Mouse (Mus musculus) midbrain, embryonic 14.5 days (tissue): Measurements from ENCODE around the gene Top1. TPM values are rescaled to one million over a fixed set of nuclear protein-coding genes. Genes with fewer than 3 reads are reported as not detected.

ENCODE experiments used
- ATAC-seq: fragments of 200-750 bp; cut with Nextera tagmentation; 2 replicates; pipeline ENCODE4 v1.8.0; 2017; ENCODE audit warnings: moderate number of reproducible peaks, moderate library complexity; ENCODE audit not compliant: low FRiP score, low TSS enrichment
- DNase-seq: peaks from one replicate; pipeline ENCODE4 v3.0.0-alpha.2; 2015
- H3K27ac ChIP-seq: fragments of 300-500 bp; sonication (generic); replicated peaks from 2 replicates; pipeline ENCODE4 v1.5.1; 2014; ENCODE audit warnings: mild to moderate bottlenecking, low read depth, low read length, moderate library complexity
- H3K27me3 ChIP-seq: fragments of 300-500 bp; sonication (generic); 2 replicates; pipeline ENCODE4 v1.6.1; 2014; ENCODE audit warnings: low read length, control low read depth, mixed read lengths; ENCODE audit not compliant: control insufficient read depth, insufficient read depth
- H3K36me3 ChIP-seq: fragments of 300-500 bp; sonication (generic); 2 replicates; pipeline ENCODE4 v1.6.1; 2014; ENCODE audit warnings: low read length, control low read depth; ENCODE audit not compliant: control insufficient read depth, insufficient read depth
- H3K4me1 ChIP-seq: fragments of 300-500 bp; sonication (generic); 2 replicates; pipeline ENCODE4 v1.6.1; 2014; ENCODE audit warnings: mild to moderate bottlenecking, antibody characterized with exemption, low read length, control low read depth; ENCODE audit not compliant: control insufficient read depth, insufficient read depth
- H3K4me2 ChIP-seq: fragments of 300-500 bp; sonication (generic); 2 replicates; pipeline ENCODE4 v1.6.1; 2014; ENCODE audit warnings: mild to moderate bottlenecking, low read length, moderate library complexity
- H3K4me3 ChIP-seq: fragments of 300-500 bp; sonication (generic); replicated peaks from 2 replicates; pipeline ENCODE4 v1.5.1; 2014; ENCODE audit warnings: low read depth, low read length
- H3K9ac ChIP-seq: fragments of 300-500 bp; sonication (generic); replicated peaks from 2 replicates; pipeline ENCODE4 v1.6.1; 2014; ENCODE audit warnings: mild to moderate bottlenecking, low read length, moderate library complexity
- H3K9me3 ChIP-seq: fragments of 300-500 bp; sonication (generic); 2 replicates; pipeline ENCODE4 v1.6.1; 2016; ENCODE audit warnings: low read length, control low read depth, mixed read lengths; ENCODE audit not compliant: control insufficient read depth
- WGBS: fragments of 180-500 bp; shearing (Covaris S2); extraction: QIAGEN DNeasy Blood & Tissue Kit; methylation state at CpG from one replicate; pipeline ENCODE4 v1.1.7; 2014; 5-methylcytosine and 5-hydroxymethylcytosine counted together
- polyA plus RNA-seq: library from polyadenylated mRNA; unstranded; fragments of >200 nt; fragmentation: Nextera tagmentation; extraction: Ambion mirVana; gene quantifications from 2 replicates; pipeline ENCODE4 v1.2.1, GENCODE M21; 2014

Gene Top1
- polyA plus RNA-seq, 1 experiment from 2014 or later, result 83.2 TPM

GRCm38 (mm10) chr2:160619300-160619699, 26.4 kb upstream of the Top1 start:
- no peaks in the 10 kb centered on the region for H3K9me3 ChIP-seq
- H3K9ac ChIP-seq, result no peak overlapping the region
- DNase-seq (no peak), ATAC-seq (no peak)
- H3K4me1 ChIP-seq, result 0 out of 2 replicates have a peak, but pooled peaks cover 2% of the 10 kb centered on the region
- no peak overlapping the region for H3K4me2 ChIP-seq
- no peak overlapping the region for H3K4me3 ChIP-seq
- H3K36me3 ChIP-seq, result no peaks in the 10 kb centered on the region
- 84% methylated on average over 5 of the region's 5 CpGs for WGBS
- H3K27ac ChIP-seq, result no peak overlapping the region
- no peaks in the 10 kb centered on the region for H3K27me3 ChIP-seq

DNA sequence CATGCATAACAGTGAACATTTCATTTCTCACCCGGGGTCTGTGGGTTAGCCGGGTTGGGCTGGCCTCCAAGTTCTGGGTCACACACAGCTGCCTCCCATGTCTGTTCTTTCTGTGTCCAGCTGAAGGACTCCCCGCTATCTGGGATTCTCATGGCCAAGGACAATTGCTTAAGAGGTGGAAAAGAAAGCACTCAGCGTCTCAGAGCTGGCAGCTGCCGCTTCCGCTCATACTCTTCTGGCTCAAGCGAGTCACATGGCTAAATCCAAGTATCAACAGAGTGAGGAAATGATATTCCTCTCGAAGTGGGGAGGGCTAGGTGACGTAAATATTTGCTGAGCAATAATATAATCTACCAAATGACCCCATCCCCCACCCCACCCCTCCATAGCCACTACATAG, 25.9 kb upstream of the Top1 start:
- H3K4me1 ChIP-seq, result 0 out of 2 replicates have a peak, but pooled peaks cover 2% of the 10 kb centered on the region
- H3K36me3 ChIP-seq, result no peaks in the 10 kb centered on the region
- DNase-seq, result peak; percentile 43
- no peak overlapping the region for H3K9ac ChIP-seq
- no peak overlapping the region for H3K4me3 ChIP-seq
- no peaks in the 10 kb centered on the region for H3K9me3 ChIP-seq
- 63% methylated on average over 9 of the region's 9 CpGs for WGBS
- H3K27ac ChIP-seq, result no peak overlapping the region
- ATAC-seq, result no peak
- no peaks in the 10 kb centered on the region for H3K27me3 ChIP-seq
- H3K4me2 ChIP-seq, result no peak overlapping the region

DNA sequence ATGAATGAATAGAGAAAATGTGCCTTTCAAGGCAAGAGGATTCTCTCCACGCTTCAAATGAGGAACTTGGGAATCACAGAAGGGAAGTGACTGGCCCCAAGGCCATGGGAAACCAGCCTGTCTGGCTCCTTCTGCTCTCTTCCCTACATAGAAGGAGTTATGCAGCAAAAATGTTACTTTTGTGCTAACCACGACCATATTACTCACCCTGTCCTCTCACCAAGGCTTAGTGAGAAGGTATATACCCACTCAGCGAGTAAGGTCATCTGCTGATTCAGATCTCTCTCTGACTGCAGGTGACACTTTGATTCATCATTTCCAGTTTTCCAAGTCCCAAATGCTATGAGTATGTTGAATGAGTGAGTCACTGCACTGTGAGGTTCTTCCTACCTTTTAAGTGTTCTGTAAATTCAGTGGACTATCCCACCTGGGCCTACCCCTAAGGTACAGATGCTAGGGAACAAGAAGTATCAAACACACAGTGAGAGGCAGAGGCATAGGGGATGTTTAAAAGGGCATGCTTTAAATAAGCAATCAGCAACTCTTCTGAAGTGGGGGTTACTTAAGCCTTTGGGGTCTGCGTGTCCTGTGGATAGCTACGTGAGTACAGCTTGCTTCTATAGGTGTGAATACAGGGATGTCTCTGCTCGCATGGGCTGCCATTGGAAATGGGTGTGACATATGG, 25.3 kb upstream of the Top1 start:
- H3K36me3 ChIP-seq, result no peaks in the 10 kb centered on the region
- DNase-seq (no peak), ATAC-seq (no peak)
- H3K27ac ChIP-seq, result no peak overlapping the region
- H3K4me3 ChIP-seq, result no peak overlapping the region
- H3K4me2 ChIP-seq, result no peak overlapping the region
- no peaks in the 10 kb centered on the region for H3K9me3 ChIP-seq
- no peaks in the 10 kb centered on the region for H3K27me3 ChIP-seq
- no peak overlapping the region for H3K9ac ChIP-seq
- H3K4me1 ChIP-seq, result 0 out of 2 replicates have a peak, but pooled peaks cover 2% of the 10 kb centered on the region
- 84% methylated on average over 6 of the region's 6 CpGs for WGBS

DNA sequence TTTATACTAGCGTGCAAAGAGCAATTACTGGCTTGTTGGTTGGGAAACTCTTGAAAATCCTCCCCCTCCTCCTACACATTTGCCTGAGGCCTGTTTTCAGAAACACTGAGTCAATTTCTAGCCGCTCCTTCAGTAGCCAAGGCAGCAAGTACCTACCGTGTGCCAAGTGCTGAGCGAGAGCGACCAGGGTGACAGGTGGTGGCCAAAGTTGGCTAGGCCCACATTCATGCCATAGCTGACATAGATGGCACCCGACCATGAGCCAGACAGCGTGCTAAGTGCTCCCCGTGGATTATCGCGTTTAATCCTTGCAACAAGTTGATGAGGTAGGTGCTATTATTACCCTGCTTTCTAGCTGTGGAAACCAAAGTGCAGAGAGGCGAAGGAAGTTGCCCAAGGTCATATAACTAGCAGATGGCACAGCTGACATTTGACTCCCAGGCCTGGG, 24.7 kb upstream of the Top1 start:
- no peak for DNase-seq
- H3K9ac ChIP-seq, result no peak overlapping the region
- no peak overlapping the region for H3K27ac ChIP-seq
- ATAC-seq, result no peak
- 0 out of 2 replicates have a peak, but pooled peaks cover 2% of the 10 kb centered on the region for H3K4me1 ChIP-seq
- no peaks in the 10 kb centered on the region for H3K27me3 ChIP-seq
- H3K4me2 ChIP-seq, result no peak overlapping the region
- no peaks in the 10 kb centered on the region for H3K9me3 ChIP-seq
- no peaks in the 10 kb centered on the region for H3K36me3 ChIP-seq
- 91% methylated on average over 11 of the region's 11 CpGs for WGBS
- H3K4me3 ChIP-seq, result no peak overlapping the region

DNA sequence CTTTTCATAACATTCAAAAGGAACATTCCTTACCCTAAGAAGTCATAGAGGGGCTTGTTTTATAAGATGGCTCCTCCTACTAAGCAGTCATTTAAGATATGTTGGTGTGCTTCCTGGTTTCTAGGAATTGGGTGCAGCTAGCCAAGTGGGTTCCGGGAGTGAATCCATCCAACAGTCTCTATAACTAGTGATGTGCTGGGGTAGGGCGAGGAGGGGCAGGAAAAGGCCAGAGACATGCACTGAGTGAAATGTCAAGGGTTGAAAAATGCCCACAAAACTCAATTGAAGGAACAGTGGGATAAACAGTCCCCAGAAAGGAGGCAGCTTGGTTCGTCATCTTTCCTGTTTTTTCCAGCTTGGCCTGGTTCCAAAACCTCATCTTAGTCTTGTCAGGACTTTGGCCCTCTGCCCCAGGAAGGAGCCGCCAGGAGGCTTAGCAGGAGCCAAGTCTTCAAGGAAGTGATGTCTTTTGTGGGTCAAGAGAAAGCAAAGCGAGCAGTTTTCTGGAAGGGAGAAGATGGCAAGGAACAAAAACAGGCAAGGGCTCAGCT, 24.0 kb upstream of the Top1 start:
- ATAC-seq (no peak), DNase-seq (peak; percentile 63)
- WGBS, result 59% methylated on average over 5 of the region's 5 CpGs
- 0 out of 2 replicates have a peak overlapping the region, but pooled peaks have one; percentile 8 for H3K27ac ChIP-seq
- no peak overlapping the region for H3K9ac ChIP-seq
- no peaks in the 10 kb centered on the region for H3K27me3 ChIP-seq
- H3K4me1 ChIP-seq, result 0 out of 2 replicates have a peak, but pooled peaks cover 2% of the 10 kb centered on the region
- no peak overlapping the region for H3K4me2 ChIP-seq
- no peaks in the 10 kb centered on the region for H3K9me3 ChIP-seq
- H3K4me3 ChIP-seq, result no peak overlapping the region
- no peaks in the 10 kb centered on the region for H3K36me3 ChIP-seq

DNA sequence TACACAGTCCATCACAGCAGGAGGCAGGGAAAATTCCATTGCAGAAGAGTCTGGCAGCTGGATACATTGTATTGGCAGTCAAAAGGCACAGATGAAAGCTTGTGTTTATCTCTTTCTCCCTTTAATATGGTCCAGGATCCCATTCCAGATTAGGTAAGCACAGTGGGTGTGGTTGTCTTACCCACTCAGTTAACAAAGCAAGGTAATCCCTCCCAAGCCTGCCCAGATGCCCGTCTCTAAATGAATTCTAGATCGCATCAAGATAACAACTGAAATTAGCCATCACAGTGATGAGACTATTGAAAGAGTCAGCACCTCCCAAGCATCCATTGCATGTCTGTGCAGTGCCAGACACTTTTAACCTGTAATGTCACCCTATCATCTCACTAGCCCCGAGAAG, 23.0 kb upstream of the Top1 start:
- 0 out of 2 replicates have a peak, but pooled peaks cover 2% of the 10 kb centered on the region for H3K4me1 ChIP-seq
- WGBS, result 66% methylated on average over 3 of the region's 3 CpGs
- H3K4me2 ChIP-seq, result no peak overlapping the region
- no peaks in the 10 kb centered on the region for H3K9me3 ChIP-seq
- no peak overlapping the region for H3K9ac ChIP-seq
- no peak overlapping the region for H3K27ac ChIP-seq
- ATAC-seq (no peak), DNase-seq (no peak)
- H3K36me3 ChIP-seq, result no peaks in the 10 kb centered on the region
- H3K4me3 ChIP-seq, result no peak overlapping the region
- no peaks in the 10 kb centered on the region for H3K27me3 ChIP-seq

- no peaks in the 10 kb centered on the region for H3K36me3 ChIP-seq
- DNase-seq (no peak), ATAC-seq (no peak)
- H3K27me3 ChIP-seq, result no peaks in the 10 kb centered on the region
- H3K27ac ChIP-seq, result no peak overlapping the region
- WGBS, result 71% methylated on average over 3 of the region's 3 CpGs
- H3K9ac ChIP-seq, result no peak overlapping the region
- no peaks in the 10 kb centered on the region for H3K9me3 ChIP-seq
- no peak overlapping the region for H3K4me2 ChIP-seq
- no peak overlapping the region for H3K4me3 ChIP-seq
- 0 out of 2 replicates have a peak, but pooled peaks cover 2% of the 10 kb centered on the region for H3K4me1 ChIP-seq
These were observed 21.9 kb upstream of the Top1 start for GRCm38 (mm10) chr2:160623745-160624144.

GRCm38 (mm10) chr2:160627207-160628025, 18.3 kb upstream of the Top1 start:
- Histone ChIP-seq H3K9me3 (no peaks in the 10 kb centered on the region), H3K27ac (no peak overlapping the region), H3K4me1 (no peaks in the 10 kb centered on the region), H3K9ac (no peak overlapping the region), H3K27me3 (no peaks in the 10 kb centered on the region), H3K4me2 (no peak overlapping the region), H3K4me3 (no peak overlapping the region), H3K36me3 (no peaks in the 10 kb centered on the region)
- 91% methylated on average over 11 of the region's 11 CpGs for WGBS
- ATAC-seq (no peak), DNase-seq (no peak)
